Mouse (Mus musculus): Measurements from ENCODE around the gene D17H6S53E.

DNA sequence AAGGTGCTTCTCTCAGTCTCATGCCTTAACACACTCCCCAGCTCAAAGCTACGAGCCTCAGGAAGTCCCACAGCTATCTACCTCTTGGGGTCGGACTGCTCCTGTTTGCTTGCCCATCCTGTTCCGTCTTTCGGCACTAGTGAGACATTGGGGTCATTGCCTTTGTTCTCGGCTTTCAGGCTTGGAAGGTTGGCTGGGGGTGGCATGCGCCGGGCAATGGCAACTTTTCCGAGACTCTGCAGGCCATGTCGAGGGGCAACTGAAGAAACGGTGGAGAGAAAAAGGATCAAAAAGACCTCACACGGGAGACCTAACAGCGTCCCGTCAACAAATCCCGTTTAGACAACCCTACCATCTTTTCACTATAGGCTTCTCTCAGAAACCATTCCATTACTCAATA, 35.9 kb downstream of the D17H6S53E start:
- TF ChIP-seq CTCF (conservative IDR thresholded peaks at IDR 0.05; ENCODE audit: low read length), result no peak
- TF ChIP-seq NANOG (IDR thresholded peaks at IDR 0.05; ENCODE audit: borderline replicate concordance, low read length), result no peak
